Mouse (Mus musculus): ENCODE data around the gene Fndc3b. TPM values are rescaled to one million over a fixed set of nuclear protein-coding genes. Genes with fewer than 3 reads are reported as not detected.

Fndc3b gene
- polyA plus RNA-seq, 1 experiment from 2014 or later: 10.9 TPM

DNA sequence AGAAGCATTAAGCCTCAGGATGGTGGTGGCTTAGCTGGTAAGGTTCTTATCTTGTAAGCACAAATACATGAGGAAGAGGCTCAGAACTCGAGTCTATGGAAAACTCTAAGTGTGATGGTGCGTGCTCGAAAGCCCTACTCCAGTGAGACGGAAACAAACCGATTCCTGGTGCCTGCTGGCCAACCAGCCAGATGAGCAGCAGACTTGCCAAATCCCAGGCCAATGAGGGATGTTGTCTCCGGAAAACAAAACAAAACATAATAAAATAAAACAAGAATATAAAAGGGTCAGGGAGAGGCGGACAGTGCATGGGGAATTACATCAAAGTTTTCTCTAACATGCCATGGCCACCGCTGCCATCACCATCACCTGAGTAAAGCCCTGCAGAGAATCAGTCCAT, 84.8 kb downstream of the Fndc3b start:
- Histone ChIP-seq H3K4me3 (no peak overlapping the region), H3K36me3 (no peaks in the 10 kb centered on the region), H3K9ac (no peak overlapping the region), H3K4me1 (replicated peaks) (peaks cover 41% of the 10 kb centered on the region), H3K4me2 (no peak overlapping the region), H3K9me3 (no peaks in the 10 kb centered on the region), H3K27ac (no peak overlapping the region), H3K27me3 (no peaks in the 10 kb centered on the region)
- ATAC-seq (ENCODE audit: low FRiP score): no peak
- 92% methylated on average over 8 of the region's 8 CpGs for WGBS

GRCm38 (mm10) chr3:27625592-27625985, 85.5 kb downstream of the Fndc3b start:
- peaks cover 36% of the 10 kb centered on the region for H3K4me1 ChIP-seq (replicated peaks)
- H3K4me2 ChIP-seq: no peak overlapping the region
- 80% methylated on average over 8 of the region's 8 CpGs for WGBS
- no peak for ATAC-seq (ENCODE audit: low FRiP score)
- no peaks in the 10 kb centered on the region for H3K9me3 ChIP-seq
- no peak overlapping the region for H3K9ac ChIP-seq
- H3K36me3 ChIP-seq: no peaks in the 10 kb centered on the region
- H3K27me3 ChIP-seq: no peaks in the 10 kb centered on the region
- no peak overlapping the region for H3K4me3 ChIP-seq
- peak overlapping the region; percentile 63 for H3K27ac ChIP-seq

DNA sequence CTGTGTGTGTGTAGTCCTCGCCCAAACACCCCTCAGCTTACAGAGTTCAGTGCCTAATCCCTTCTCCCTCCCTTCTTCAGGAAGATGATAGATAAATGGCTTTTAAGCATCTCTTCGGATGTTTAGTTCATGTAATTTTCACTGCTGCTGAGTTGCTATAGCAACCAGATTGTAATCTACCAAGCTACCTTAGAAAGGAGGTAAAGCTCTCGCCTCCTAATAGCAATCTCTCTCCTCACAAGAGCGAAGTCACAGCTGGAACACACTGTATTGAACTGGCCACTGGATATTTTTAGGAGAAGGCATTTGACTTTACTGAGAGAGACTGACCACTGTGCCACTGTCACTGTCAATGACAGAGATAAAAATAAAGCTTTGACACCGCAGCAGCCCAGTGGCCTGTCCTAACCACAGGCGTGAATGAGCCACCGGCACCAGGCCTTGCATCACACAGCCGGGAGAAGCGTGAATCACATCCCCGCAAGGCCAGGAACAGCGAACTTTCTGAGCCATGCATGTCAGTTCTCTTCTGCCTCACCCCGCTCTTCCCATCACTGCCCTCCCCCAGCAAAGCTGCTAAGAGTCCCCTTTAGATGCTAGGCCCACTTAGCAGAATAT, 86.0 kb downstream of the Fndc3b start:
- Histone ChIP-seq H3K4me2 (no peak overlapping the region), H3K27ac (peak overlapping the region; percentile 63), H3K9ac (no peak overlapping the region), H3K4me1 (replicated peaks) (peaks cover 36% of the 10 kb centered on the region), H3K27me3 (no peaks in the 10 kb centered on the region), H3K4me3 (no peak overlapping the region), H3K36me3 (no peaks in the 10 kb centered on the region), H3K9me3 (no peaks in the 10 kb centered on the region)
- WGBS: 74% methylated on average over 12 of the region's 12 CpGs
- ATAC-seq (ENCODE audit: low FRiP score): peak; percentile 49; the same call in 1 of the 2 replicates

GRCm38 (mm10) chr3:27622451-27622850, 88.7 kb downstream of the Fndc3b start:
- no peak for ATAC-seq (ENCODE audit: low FRiP score)
- Histone ChIP-seq H3K4me2 (no peak overlapping the region), H3K4me1 (replicated peaks) (peaks cover 36% of the 10 kb centered on the region), H3K9me3 (no peaks in the 10 kb centered on the region), H3K9ac (no peak overlapping the region), H3K27me3 (no peaks in the 10 kb centered on the region), H3K36me3 (no peaks in the 10 kb centered on the region), H3K4me3 (no peak overlapping the region), H3K27ac (no peak overlapping the region)
- 71% methylated on average over 4 of the region's 4 CpGs for WGBS

DNA sequence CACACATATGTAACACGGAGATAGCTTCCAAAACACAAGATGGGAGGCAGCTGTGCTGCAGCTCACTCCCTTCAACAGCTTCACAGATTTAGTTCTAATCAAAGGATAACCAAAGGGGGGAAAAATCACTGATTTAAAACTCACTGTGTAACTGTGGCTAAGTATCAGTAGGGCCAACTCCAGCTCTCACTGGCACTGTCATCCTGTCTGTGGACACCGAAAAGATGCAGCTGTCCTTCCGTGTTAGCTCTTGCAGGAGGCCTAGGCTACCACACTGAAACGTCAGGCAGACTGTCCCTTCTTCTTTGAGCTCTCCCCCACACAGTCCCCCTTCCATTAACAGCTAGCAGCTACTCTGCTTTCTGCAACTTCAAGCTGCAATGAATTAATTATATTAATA, 89.9 kb downstream of the Fndc3b start:
- no peak overlapping the region for H3K27ac ChIP-seq
- no peak for ATAC-seq (ENCODE audit: low FRiP score)
- H3K9me3 ChIP-seq: no peaks in the 10 kb centered on the region
- no peaks in the 10 kb centered on the region for H3K36me3 ChIP-seq
- H3K4me3 ChIP-seq: no peak overlapping the region
- no peak overlapping the region for H3K4me2 ChIP-seq
- no peak overlapping the region for H3K9ac ChIP-seq
- peaks cover 38% of the 10 kb centered on the region for H3K4me1 ChIP-seq (replicated peaks)
- 87% methylated on average over 4 of the region's 4 CpGs for WGBS
- no peaks in the 10 kb centered on the region for H3K27me3 ChIP-seq

GRCm38 (mm10) chr3:27617733-27618132, 93.4 kb downstream of the Fndc3b start:
- no peak overlapping the region for H3K9ac ChIP-seq
- 89% methylated on average over 9 of the region's 9 CpGs for WGBS
- no peak overlapping the region for H3K27ac ChIP-seq
- no peak for ATAC-seq (ENCODE audit: low FRiP score)
- H3K27me3 ChIP-seq: no peaks in the 10 kb centered on the region
- no peaks in the 10 kb centered on the region for H3K9me3 ChIP-seq
- H3K4me2 ChIP-seq: no peak overlapping the region
- peaks cover 29% of the 10 kb centered on the region for H3K4me1 ChIP-seq (replicated peaks)
- H3K4me3 ChIP-seq: no peak overlapping the region
- no peaks in the 10 kb centered on the region for H3K36me3 ChIP-seq

DNA sequence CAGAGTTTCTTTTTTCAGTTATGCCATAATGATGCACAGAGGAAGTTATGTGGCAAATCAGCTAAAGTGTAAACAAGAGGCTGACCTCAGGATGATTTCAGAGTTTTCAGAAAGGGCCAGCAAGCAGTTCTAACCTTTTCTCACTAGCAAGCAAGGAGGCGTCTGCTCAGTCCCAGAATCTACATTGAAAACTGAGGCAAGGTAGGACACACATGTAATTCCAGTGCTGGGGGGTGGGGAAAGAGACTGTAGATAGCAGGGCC, 93.9 kb downstream of the Fndc3b start:
- Histone ChIP-seq H3K9ac (no peak overlapping the region), H3K9me3 (no peaks in the 10 kb centered on the region), H3K4me3 (no peak overlapping the region), H3K27ac (no peak overlapping the region), H3K27me3 (no peaks in the 10 kb centered on the region), H3K4me2 (no peak overlapping the region), H3K4me1 (replicated peaks) (peaks cover 28% of the 10 kb centered on the region), H3K36me3 (no peaks in the 10 kb centered on the region)
- whole genome bisulfite sequencing: 86% methylated on average over 1 of the region's 1 CpGs
- ATAC-seq (ENCODE audit: low FRiP score): no peak

DNA sequence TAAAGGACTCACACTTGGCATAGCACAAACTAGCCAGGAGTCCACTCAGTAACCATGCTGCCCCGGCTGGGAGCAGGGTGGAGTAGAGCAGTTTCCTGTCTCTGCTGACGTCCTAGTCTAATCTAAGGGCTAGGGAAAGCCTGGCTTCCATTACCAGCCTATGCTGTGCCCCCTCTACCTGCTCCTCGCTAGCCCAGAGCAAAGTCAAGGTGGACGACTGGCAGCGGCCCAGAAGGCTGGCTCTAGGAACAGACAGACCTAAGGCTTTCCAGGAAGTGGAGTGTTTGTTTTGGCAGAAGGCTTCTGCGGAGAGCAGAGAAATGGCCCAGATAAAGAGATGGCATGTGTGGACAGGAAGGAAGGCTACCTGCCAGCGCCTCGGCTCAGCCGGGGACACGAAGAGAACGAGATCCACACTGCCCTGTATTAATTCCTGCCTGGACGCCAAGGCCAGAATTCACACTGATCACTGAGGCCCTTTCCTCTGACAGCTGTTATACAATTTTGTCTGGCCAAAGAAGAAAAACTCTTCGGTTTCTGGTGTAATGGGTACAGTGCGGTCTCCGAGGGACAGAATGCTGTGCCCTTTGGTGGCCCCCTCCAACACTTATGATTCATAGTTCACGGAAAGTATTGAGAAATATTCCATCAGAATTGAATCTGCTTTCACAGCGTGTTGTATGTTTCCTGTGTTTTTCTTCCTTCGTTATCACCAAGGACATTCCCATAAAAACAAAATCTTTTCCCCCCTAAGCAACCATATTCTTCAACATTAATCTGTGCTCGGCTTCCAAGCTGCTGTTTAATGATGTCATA, 94.5 kb downstream of the Fndc3b start:
- peaks cover 28% of the 10 kb centered on the region for H3K4me1 ChIP-seq (replicated peaks)
- 79% methylated on average over 19 of the region's 19 CpGs for WGBS
- no peak overlapping the region for H3K27ac ChIP-seq
- H3K9ac ChIP-seq: no peak overlapping the region
- no peak; the same call in 1 of the 2 replicates for ATAC-seq (ENCODE audit: low FRiP score)
- H3K4me2 ChIP-seq: no peak overlapping the region
- no peak overlapping the region for H3K4me3 ChIP-seq
- H3K36me3 ChIP-seq: no peaks in the 10 kb centered on the region
- H3K27me3 ChIP-seq: no peaks in the 10 kb centered on the region
- H3K9me3 ChIP-seq: no peaks in the 10 kb centered on the region

DNA sequence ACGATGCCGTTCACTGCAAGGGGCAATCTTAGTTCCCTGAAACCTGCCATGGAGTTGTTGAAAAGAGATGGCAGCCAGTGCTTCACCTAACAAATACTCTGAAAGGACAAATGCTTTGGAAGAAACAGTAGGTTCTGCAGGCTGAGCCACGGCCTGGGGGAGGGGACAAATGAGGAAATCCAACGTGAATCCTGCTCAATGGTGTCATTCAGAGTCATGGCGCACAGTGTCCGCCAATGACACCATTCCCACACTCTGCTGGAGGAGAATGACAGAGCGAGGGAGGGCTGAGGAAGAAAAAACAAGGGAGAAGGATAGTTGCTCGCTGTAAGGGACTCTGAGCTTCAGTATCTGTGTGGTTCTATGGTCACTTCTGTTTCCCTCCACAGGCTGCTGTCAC, 95.6 kb downstream of the Fndc3b start:
- no peak overlapping the region for H3K27ac ChIP-seq
- 60% methylated on average over 8 of the region's 8 CpGs for WGBS
- H3K9ac ChIP-seq: no peak overlapping the region
- H3K4me3 ChIP-seq: no peak overlapping the region
- H3K4me1 ChIP-seq (replicated peaks): peaks cover 28% of the 10 kb centered on the region
- peak; percentile 26; the same call in 1 of the 2 replicates for ATAC-seq (ENCODE audit: low FRiP score)
- H3K36me3 ChIP-seq: no peaks in the 10 kb centered on the region
- H3K9me3 ChIP-seq: no peaks in the 10 kb centered on the region
- H3K27me3 ChIP-seq: no peaks in the 10 kb centered on the region
- H3K4me2 ChIP-seq: no peak overlapping the region

DNA sequence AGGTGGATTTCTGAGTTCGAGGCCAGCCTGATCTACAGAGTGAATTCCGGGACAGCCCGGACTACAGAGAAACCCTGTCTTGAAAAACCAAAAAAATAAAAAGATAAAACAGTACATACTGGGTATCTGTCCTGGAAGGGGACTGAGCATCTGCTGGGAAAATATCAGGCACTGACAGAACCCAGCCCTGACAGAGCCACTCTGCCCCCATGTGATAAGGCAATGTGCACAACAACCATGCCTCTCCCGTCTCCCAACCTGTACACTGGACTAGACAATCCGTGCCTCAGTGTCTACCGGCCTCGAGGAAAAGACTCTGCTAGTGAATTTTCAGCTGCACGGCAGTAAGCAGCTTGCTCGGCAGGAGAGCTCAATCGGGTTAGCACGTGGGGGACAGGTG, 97.3 kb downstream of the Fndc3b start:
- no peak for ATAC-seq (ENCODE audit: low FRiP score)
- Histone ChIP-seq H3K36me3 (no peaks in the 10 kb centered on the region), H3K4me2 (no peak overlapping the region), H3K4me1 (replicated peaks) (peaks cover 28% of the 10 kb centered on the region), H3K27me3 (no peaks in the 10 kb centered on the region), H3K9me3 (no peaks in the 10 kb centered on the region), H3K27ac (no peak overlapping the region), H3K9ac (no peak overlapping the region), H3K4me3 (no peak overlapping the region)
- 90% methylated on average over 11 of the region's 11 CpGs for WGBS

DNA sequence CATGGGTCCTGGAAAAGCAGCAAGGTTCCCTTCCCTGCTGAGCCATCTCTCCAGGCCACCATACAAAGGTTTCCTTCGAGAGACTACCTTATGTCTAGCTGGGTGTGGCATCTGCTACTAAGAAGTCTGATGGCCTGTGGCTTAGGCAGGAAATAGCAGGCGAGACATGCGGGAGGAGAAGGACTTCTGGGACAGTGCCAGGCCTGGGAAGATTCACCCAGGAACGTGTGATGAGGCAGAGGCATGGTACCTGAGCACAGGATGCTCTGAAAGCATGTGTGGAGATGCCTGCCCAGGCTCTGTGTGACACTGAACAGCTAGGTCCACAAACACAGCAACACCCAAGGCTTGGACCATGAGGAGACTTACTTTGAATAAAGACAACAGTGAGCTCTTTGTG, 98.1 kb downstream of the Fndc3b start:
- 64% methylated on average over 4 of the region's 4 CpGs for WGBS

GRCm38 (mm10) chr3:27611986-27612385, 99.1 kb downstream of the Fndc3b start:
- H3K27me3 ChIP-seq: no peaks in the 10 kb centered on the region
- WGBS: 90% methylated on average over 5 of the region's 5 CpGs
- no peak for ATAC-seq (ENCODE audit: low FRiP score)
- no peaks in the 10 kb centered on the region for H3K9me3 ChIP-seq
- no peaks in the 10 kb centered on the region for H3K36me3 ChIP-seq
- H3K4me2 ChIP-seq: no peak overlapping the region
- no peak overlapping the region for H3K9ac ChIP-seq
- no peak overlapping the region for H3K27ac ChIP-seq
- H3K4me3 ChIP-seq: no peak overlapping the region
- peaks cover 40% of the 10 kb centered on the region for H3K4me1 ChIP-seq (replicated peaks)

More for the DNA sequence above, 98.1 kb downstream of the Fndc3b start:
- Histone ChIP-seq H3K27me3 (no peaks in the 10 kb centered on the region), H3K36me3 (no peaks in the 10 kb centered on the region), H3K4me2 (no peak overlapping the region), H3K4me1 (replicated peaks) (peaks cover 29% of the 10 kb centered on the region), H3K9ac (no peak overlapping the region), H3K4me3 (no peak overlapping the region), H3K27ac (no peak overlapping the region), H3K9me3 (no peaks in the 10 kb centered on the region)
- no peak for ATAC-seq (ENCODE audit: low FRiP score)

GRCm38 (mm10) chr3:27610547-27610946, 100.6 kb downstream of the Fndc3b start:
- no peak overlapping the region for H3K9ac ChIP-seq
- peaks cover 29% of the 10 kb centered on the region for H3K4me1 ChIP-seq (replicated peaks)
- H3K27ac ChIP-seq: no peak overlapping the region
- H3K27me3 ChIP-seq: no peaks in the 10 kb centered on the region
- H3K4me2 ChIP-seq: no peak overlapping the region
- no peak for ATAC-seq (ENCODE audit: low FRiP score)
- no peaks in the 10 kb centered on the region for H3K9me3 ChIP-seq
- WGBS: 91% methylated on average over 4 of the region's 4 CpGs
- no peak overlapping the region for H3K4me3 ChIP-seq
- H3K36me3 ChIP-seq: no peaks in the 10 kb centered on the region
